ENCODE assay signal across 8 mouse cellular contexts in the genomic region with DNA sequence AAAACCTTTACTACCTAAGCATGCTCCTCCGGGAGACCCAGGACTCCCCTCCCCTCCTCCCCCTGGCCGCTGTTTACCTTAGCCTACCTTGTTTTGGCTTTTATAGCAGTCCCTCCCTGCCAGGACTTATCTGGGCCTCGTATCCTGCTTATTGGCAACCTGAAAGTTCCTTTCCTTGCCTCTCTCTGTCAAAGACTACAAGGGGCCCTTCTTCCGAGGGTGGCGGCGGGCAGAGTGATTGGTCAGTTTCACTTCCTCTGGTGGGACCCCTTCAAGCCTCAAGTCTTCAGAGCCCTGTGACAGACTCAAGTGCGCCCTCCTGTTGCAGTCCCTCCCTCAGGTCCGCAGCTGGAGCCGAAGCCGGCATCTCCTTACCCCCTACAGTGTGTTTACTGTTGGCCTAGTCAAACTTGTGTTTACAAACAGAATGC. TPM values are rescaled to one million over a fixed set of nuclear protein-coding genes. Genes with fewer than 3 reads are reported as not detected.
A peak's percentile ranks its signal among the peaks of the same experiment; 100 is the strongest.
DNase-seq lines count a peak whose midpoint lies in the region; ATAC-seq and TF ChIP-seq lines count a peak whose summit lies in the region.

No protein-coding gene starts in this region.

- peak overlapping the region; percentile 98 for H3K27ac ChIP-seq in heart, adult 2 months
- peak overlapping the region; percentile 86 for H3K27ac ChIP-seq in liver, embryonic 12.5 days
- peak overlapping the region; percentile 65 for H3K27ac ChIP-seq in stomach, embryonic 15.5 days

- H3K9ac ChIP-seq in heart, adult 2 months (ENCODE audit: low read depth, low read length) = peak overlapping the region; percentile 79
- peak overlapping the region; percentile 93 for H3K9ac ChIP-seq in liver, embryonic 12.5 days
- no peak overlapping the region for H3K9ac ChIP-seq in stomach, embryonic 15.5 days

- ATAC-seq in common myeloid progenitor, adult 5-6 weeks (replicated peaks; ENCODE audit: low read depth, poor library complexity, severe bottlenecking) = peak; percentile 64
- ATAC-seq in liver, embryonic 12.5 days = peak; percentile 45
- ATAC-seq in monocyte, adult 5-6 weeks (replicated peaks; ENCODE audit: insufficient number of reproducible peaks, low FRiP score, low TSS enrichment, poor library complexity, severe bottlenecking) = peak; percentile 50
- ATAC-seq in stomach, embryonic 15.5 days (ENCODE audit: insufficient read depth, low FRiP score, low read depth) = no peak

- no peak for TF ChIP-seq POLR2A in heart, adult 2 months (IDR thresholded peaks at IDR 0.05; ENCODE audit: insufficient read depth, low read depth, low read length)

- no peaks in the 10 kb centered on the region for H3K27me3 ChIP-seq in heart, adult 2 months (ENCODE audit: control insufficient read depth, insufficient read depth, low read length)
- H3K27me3 ChIP-seq in liver, embryonic 12.5 days (replicated peaks) = no peaks in the 10 kb centered on the region
- H3K27me3 ChIP-seq in stomach, embryonic 15.5 days (replicated peaks) = no peaks in the 10 kb centered on the region

- no peaks in the 10 kb centered on the region for H3K9me3 ChIP-seq in liver, embryonic 12.5 days (replicated peaks)
- H3K9me3 ChIP-seq in stomach, embryonic 15.5 days = no peaks in the 10 kb centered on the region

- H3K36me3 ChIP-seq in heart, adult 2 months (ENCODE audit: control insufficient read depth, insufficient read depth, low read length) = peaks cover 6% of the 10 kb centered on the region
- H3K36me3 ChIP-seq in liver, embryonic 12.5 days = peaks cover 12% of the 10 kb centered on the region; the same call in 1 of the 2 replicates
- H3K36me3 ChIP-seq in stomach, embryonic 15.5 days = no peaks in the 10 kb centered on the region

- peak overlapping the region; percentile 97 for H3K4me3 ChIP-seq in heart, adult 2 months
- peak overlapping the region; percentile 98 for H3K4me3 ChIP-seq in liver, embryonic 12.5 days
- H3K4me3 ChIP-seq in stomach, embryonic 15.5 days (replicated peaks) = peak overlapping the region; percentile 84

- TF ChIP-seq EP300 in heart, adult 2 months (IDR thresholded peaks at IDR 0.05; ENCODE audit: insufficient read depth, low read depth, low read length) = no peak

- peaks cover 7% of the 10 kb centered on the region for H3K79me2 ChIP-seq in heart, adult 2 months (replicated peaks; ENCODE audit: control insufficient read depth, insufficient read depth, low read length)

- WGBS in heart, adult 2 months = 8% methylated on average over 10 of the region's 10 CpGs
- 1% methylated on average over 10 of the region's 10 CpGs for WGBS in liver, embryonic 12.5 days (ENCODE audit: insufficient replicate concordance)
- 2% methylated on average over 10 of the region's 10 CpGs for WGBS in stomach, embryonic 15.5 days

- H3K4me2 ChIP-seq in liver, embryonic 12.5 days = peak overlapping the region; percentile 95
- H3K4me2 ChIP-seq in stomach, embryonic 15.5 days = peak overlapping the region; percentile 70

- H3K4me1 ChIP-seq in heart, adult 2 months (ENCODE audit: control insufficient read depth, insufficient read depth, low read length) = peaks cover 18% of the 10 kb centered on the region
- peaks cover 80% of the 10 kb centered on the region for H3K4me1 ChIP-seq in liver, embryonic 12.5 days
- H3K4me1 ChIP-seq in stomach, embryonic 15.5 days = peaks cover 25% of the 10 kb centered on the region

- peak; percentile 24 for DNase-seq in ovary, postnatal 10 days (ENCODE audit: low spot score)
- no peak for DNase-seq in ovary, adult 18-20 months (ENCODE audit: low spot score)
- peak; percentile 71 to 72 for DNase-seq in heart, adult 2 months
- DNase-seq in kidney, adult 18-20 months = peak; percentile 63

- peak; percentile 52 for TF ChIP-seq CTCF in heart, adult 2 months (IDR thresholded peaks at IDR 0.05)

- intact Hi-C loops in heart, adult 2 months (cut with DNase I) = no loop called here

RNA-seq across cellular contexts. Expression of a gene that starts 1.6 kb away (rescaled TPM):
- total RNA-seq in common myeloid progenitor, adult 5-6 weeks (2017) = 21.1 and 25.1 TPM in 2 replicates
- 10 to 100 TPM; 62.1 to 81.1 TPM for total RNA-seq in heart, adult 2 months (2021)
- 30.7 and 32.1 TPM in 2 replicates for polyA plus RNA-seq in heart, adult 2 months (2012; rRNA removed)
- 6.8 and 7.1 TPM in 2 replicates for polyA plus RNA-seq in liver, embryonic 12.5 days (2016; fragmentation: Nextera tagmentation; extraction: Ambion mirVana)
- total RNA-seq in monocyte, adult 5-6 weeks (2017) = 8.8 to 21.7 TPM (median 11.0 TPM) in 3 replicates
- polyA plus RNA-seq in stomach, embryonic 15.5 days (2015; fragmentation: Nextera tagmentation; extraction: Ambion mirVana) = 11.5 and 15.3 TPM in 2 replicates

RNA-seq across cellular contexts. Expression of a gene that starts 1.8 kb away (rescaled TPM):
- total RNA-seq in common myeloid progenitor, adult 5-6 weeks (2017) = 88.3 and 101 TPM in 2 replicates
- total RNA-seq in heart, adult 2 months (2021) = 10 to 100 TPM; 46.0 to 49.0 TPM
- 17.1 and 28.8 TPM in 2 replicates for polyA plus RNA-seq in heart, adult 2 months (2012; rRNA removed)
- polyA plus RNA-seq in liver, embryonic 12.5 days (2016; fragmentation: Nextera tagmentation; extraction: Ambion mirVana) = 118 and 125 TPM in 2 replicates
- 67.4 to 83.6 TPM (median 77.9 TPM) in 3 replicates for total RNA-seq in monocyte, adult 5-6 weeks (2017)
- polyA plus RNA-seq in stomach, embryonic 15.5 days (2015; fragmentation: Nextera tagmentation; extraction: Ambion mirVana) = 144 and 148 TPM in 2 replicates

RNA-seq across cellular contexts. Expression of a gene that starts 59.2 kb away (rescaled TPM):
- total RNA-seq in common myeloid progenitor, adult 5-6 weeks (2017) = 21.9 and 39.9 TPM in 2 replicates
- total RNA-seq in heart, adult 2 months (2021) = 10 to 100 TPM; 71.6 to 81.7 TPM
- 216 and 414 TPM in 2 replicates for polyA plus RNA-seq in heart, adult 2 months (2012; rRNA removed)
- polyA plus RNA-seq in liver, embryonic 12.5 days (2016; fragmentation: Nextera tagmentation; extraction: Ambion mirVana) = 31.5 and 33.3 TPM in 2 replicates
- total RNA-seq in monocyte, adult 5-6 weeks (2017) = 40.2 to 62.3 TPM (median 50.1 TPM) in 3 replicates
- 43.8 and 47.9 TPM in 2 replicates for polyA plus RNA-seq in stomach, embryonic 15.5 days (2015; fragmentation: Nextera tagmentation; extraction: Ambion mirVana)
